Mouse (Mus musculus) gastrocnemius, adult 18-20 months (tissue): ENCODE results near the gene Shkbp1. TPM values are rescaled to one million over a fixed set of nuclear protein-coding genes. Genes with fewer than 3 reads are reported as not detected.

ENCODE experiments used
- DNase-seq: peaks from one replicate; pipeline ENCODE4 v3.0.0; 2021; ENCODE audit warnings: low spot score
- total RNA-seq, 2 experiments: library from RNA; stranded (reverse); gene quantifications; 2 replicates each; pipeline ENCODE4 v1.2.3; 2021

The Shkbp1 gene
- total RNA-seq, 2 experiments from 2014 or later = 2.2 to 3.0 TPM

- DNase-seq = no peak
Measured at GRCm38 (mm10) chr7:27310996-27311535, 44.8 kb downstream of the Shkbp1 start.

- no peak for DNase-seq
Measured at GRCm38 (mm10) chr7:27310306-27310705, 45.5 kb downstream of the Shkbp1 start.

- no peak for DNase-seq
Measured at GRCm38 (mm10) chr7:27309832-27310231, 46.0 kb downstream of the Shkbp1 start.

- no peak for DNase-seq
Measured at GRCm38 (mm10) chr7:27308821-27309549, 46.8 kb downstream of the Shkbp1 start.

- DNase-seq = no peak
Measured at GRCm38 (mm10) chr7:27307551-27307950, 48.3 kb downstream of the Shkbp1 start.

GRCm38 (mm10) chr7:27306161-27307160, 49.4 kb downstream of the Shkbp1 start:
- DNase-seq = no peak

- DNase-seq = no peak
Measured at GRCm38 (mm10) chr7:27305091-27305730, 50.6 kb downstream of the Shkbp1 start.

- DNase-seq = peak; percentile 80
Measured at GRCm38 (mm10) chr7:27302172-27302571, 53.6 kb downstream of the Shkbp1 start.

- no peak for DNase-seq
Measured at GRCm38 (mm10) chr7:27300801-27301200, 55.0 kb downstream of the Shkbp1 start.

- no peak for DNase-seq
Measured at GRCm38 (mm10) chr7:27300351-27300750, 55.5 kb downstream of the Shkbp1 start.

- no peak for DNase-seq
Measured at GRCm38 (mm10) chr7:27298816-27299215, 57.0 kb downstream of the Shkbp1 start.

- DNase-seq = no peak
Measured at GRCm38 (mm10) chr7:27298033-27298610, 57.7 kb downstream of the Shkbp1 start.

- no peak for DNase-seq
Measured at GRCm38 (mm10) chr7:27296518-27296917, 59.3 kb downstream of the Shkbp1 start.

- no peak for DNase-seq
Measured at GRCm38 (mm10) chr7:27295956-27296355, 59.9 kb downstream of the Shkbp1 start.

Other genes starting within 250 kb of the Shkbp1 start
- 1 to 10 TPM; 1.5 to 1.9 TPM for gene Cyp2f2, start 236.1 kb downstream of the Shkbp1 start, total RNA-seq
- not detected for gene Cyp2t4, start 202.3 kb downstream of the Shkbp1 start, total RNA-seq
- gene Egln2, start 189.2 kb downstream of the Shkbp1 start, total RNA-seq = 100 to 1,000 TPM; 107 to 108 TPM
- 1 to 10 TPM; 6.0 to 6.1 TPM for gene Rab4b, start 177.1 kb downstream of the Shkbp1 start, total RNA-seq
- gene Gm21983, start 174.9 kb downstream of the Shkbp1 start, total RNA-seq = under 1 TPM in 1 of 2 experiments, not detected in 1; 0.21 TPM
- gene Mia, start 174.9 kb downstream of the Shkbp1 start, total RNA-seq = not detected
- 10 to 100 TPM; 14.3 to 14.6 TPM for gene BC024978, start 160.2 kb downstream of the Shkbp1 start, total RNA-seq
- 10 to 100 TPM; 27.5 to 33.0 TPM for gene Snrpa, start 159.7 kb downstream of the Shkbp1 start, total RNA-seq
- 1 to 10 TPM; 3.8 to 4.2 TPM for gene Itpkc, start 127.4 kb downstream of the Shkbp1 start, total RNA-seq
- 1 to 10 TPM; 2.6 to 2.9 TPM for gene Coq8b, start 123.0 kb downstream of the Shkbp1 start, total RNA-seq
- gene Numbl, start 97.6 kb downstream of the Shkbp1 start, total RNA-seq = 1 to 10 TPM; 2.2 to 2.8 TPM
- gene Ltbp4, start 18.3 kb downstream of the Shkbp1 start, total RNA-seq = 10 to 100 TPM; 55.8 to 66.9 TPM
- under 1 TPM in 1 of 2 experiments, not detected in 1; 0.57 TPM for gene Gm20479, start 1.4 kb upstream of the Shkbp1 start, total RNA-seq
- not detected for gene Sptbn4, start 91.7 kb upstream of the Shkbp1 start, total RNA-seq
- gene Blvrb, start 92.0 kb upstream of the Shkbp1 start, total RNA-seq = 10 to 100 TPM; 12.5 to 12.7 TPM
- gene Sertad3, start 117.7 kb upstream of the Shkbp1 start, total RNA-seq = 1 to 10 TPM; 3.0 to 4.0 TPM
- gene Sertad1, start 130.9 kb upstream of the Shkbp1 start, total RNA-seq = 1 to 10 TPM; 6.9 to 8.4 TPM
- gene Prx, start 143.3 kb upstream of the Shkbp1 start, total RNA-seq = 1 to 10 TPM; 5.2 to 6.6 TPM
- gene Hipk4, start 167.2 kb upstream of the Shkbp1 start, total RNA-seq = not detected
- gene Pld3, start 197.2 kb upstream of the Shkbp1 start, total RNA-seq = 10 to 100 TPM; 15.1 to 16.1 TPM
- 100 to 1,000 TPM; 103 to 116 TPM for gene 2310022A10Rik, start 197.2 kb upstream of the Shkbp1 start, total RNA-seq
- 100 to 1,000 TPM; 171 to 178 TPM for gene Akt2, start 235.5 kb upstream of the Shkbp1 start, total RNA-seq